Mouse (Mus musculus): ENCODE measurements around the gene Hmgcr. TPM values are rescaled to one million over a fixed set of nuclear protein-coding genes. Genes with fewer than 3 reads are reported as not detected.
"Not testable (repeated sequence)": the region's sequence is repeated elsewhere in the genome, so short reads cannot be mapped to it uniquely, and the experiment has no call there.

The Hmgcr gene
- polyA plus RNA-seq, 1 experiment from 2014 or later, result 101 TPM

- H3K4me2 ChIP-seq (replicated peaks; ENCODE audit: low read depth, low read length), result no peak overlapping the region
Observed at GRCm38 (mm10) chr13:96675756-96676155, 5.0 kb upstream of the Hmgcr start.

DNA sequence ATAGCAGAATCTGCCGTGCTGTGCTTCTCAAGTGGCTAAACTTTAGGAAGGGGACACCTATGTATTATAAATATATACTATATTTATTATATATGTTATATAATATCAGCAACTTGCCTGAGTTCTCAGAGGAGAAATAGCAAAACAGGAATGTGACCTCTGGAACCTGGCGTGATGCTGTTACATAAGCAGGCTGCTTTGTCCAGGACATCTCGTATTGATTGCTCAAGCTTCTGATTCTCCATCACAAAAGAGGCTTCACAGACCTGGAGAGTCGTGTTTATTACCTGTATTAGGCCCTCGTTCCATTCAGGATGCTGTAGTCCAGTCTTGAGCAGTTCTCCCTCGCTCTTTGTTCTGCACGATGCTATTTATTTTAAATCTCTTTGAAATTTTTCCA, 3.1 kb upstream of the Hmgcr start:
- H3K9me3 ChIP-seq (ENCODE audit: control insufficient read depth, low read depth, low read length), result no peaks in the 10 kb centered on the region
- H3K36me3 ChIP-seq (ENCODE audit: control insufficient read depth, insufficient read depth, low read length), result no peaks in the 10 kb centered on the region
- WGBS, result 75% methylated on average over 7 of the region's 7 CpGs
- no peak for ATAC-seq (ENCODE audit: insufficient number of reproducible peaks, insufficient read depth, low FRiP score, low read depth)
- H3K4me2 ChIP-seq (replicated peaks; ENCODE audit: low read depth, low read length), result no peak overlapping the region
- no peak overlapping the region for H3K27ac ChIP-seq (ENCODE audit: low read length)
- no peak overlapping the region for H3K4me3 ChIP-seq (ENCODE audit: low read depth, low read length)
- peaks cover 11% of the 10 kb centered on the region for H3K4me1 ChIP-seq (ENCODE audit: control insufficient read depth, insufficient read depth, low read length)
- no peak overlapping the region for H3K9ac ChIP-seq (replicated peaks; ENCODE audit: low read depth, low read length)
- H3K27me3 ChIP-seq (ENCODE audit: control insufficient read depth, insufficient read depth, low read length), result no peaks in the 10 kb centered on the region

More at GRCm38 (mm10) chr13:96675756-96676155, 5.0 kb upstream of the Hmgcr start:
- no peaks in the 10 kb centered on the region for H3K9me3 ChIP-seq (ENCODE audit: control insufficient read depth, low read depth, low read length)
- no peak overlapping the region for H3K4me3 ChIP-seq (ENCODE audit: low read depth, low read length)
- H3K4me1 ChIP-seq (ENCODE audit: control insufficient read depth, insufficient read depth, low read length), result peaks cover 3% of the 10 kb centered on the region; the same call in 1 of the 2 replicates
- no peaks in the 10 kb centered on the region for H3K27me3 ChIP-seq (ENCODE audit: control insufficient read depth, insufficient read depth, low read length)
- no peaks in the 10 kb centered on the region for H3K36me3 ChIP-seq (ENCODE audit: control insufficient read depth, insufficient read depth, low read length)
- 81% methylated on average over 6 of the region's 6 CpGs for WGBS
- ATAC-seq (ENCODE audit: insufficient number of reproducible peaks, insufficient read depth, low FRiP score, low read depth), result no peak
- H3K27ac ChIP-seq (ENCODE audit: low read length), result no peak overlapping the region
- no peak overlapping the region for H3K9ac ChIP-seq (replicated peaks; ENCODE audit: low read depth, low read length)

DNA sequence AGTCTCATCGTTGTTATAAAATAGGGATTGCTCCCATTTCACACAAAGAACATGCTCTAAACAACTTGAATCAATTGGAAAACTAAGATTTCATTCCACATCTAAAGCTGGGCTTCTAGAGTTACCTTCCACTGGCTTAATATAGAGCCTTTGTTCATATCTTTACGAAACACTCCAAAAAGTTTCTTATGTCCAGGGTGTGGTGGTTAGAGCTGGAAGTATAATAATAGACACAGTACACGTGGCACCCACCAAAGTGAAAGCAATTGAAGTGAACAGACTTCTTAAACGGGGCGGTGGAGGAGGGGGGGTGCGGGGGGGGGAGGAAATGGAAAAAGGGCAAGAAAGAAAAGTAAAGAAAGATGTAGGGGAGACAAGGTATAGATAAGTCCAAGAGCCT, 1.5 kb upstream of the Hmgcr start:
- 75% methylated on average over 6 of the region's 6 CpGs for WGBS
- ATAC-seq (ENCODE audit: insufficient number of reproducible peaks, insufficient read depth, low FRiP score, low read depth), result no peak
- Histone ChIP-seq H3K36me3 (ENCODE audit: control insufficient read depth, insufficient read depth, low read length) (0 out of 2 replicates have a peak, but pooled peaks cover 3% of the 10 kb centered on the region), H3K9ac (replicated peaks; ENCODE audit: low read depth, low read length) (no peak overlapping the region), H3K27me3 (ENCODE audit: control insufficient read depth, insufficient read depth, low read length) (no peaks in the 10 kb centered on the region), H3K9me3 (ENCODE audit: control insufficient read depth, low read depth, low read length) (no peaks in the 10 kb centered on the region), H3K4me1 (ENCODE audit: control insufficient read depth, insufficient read depth, low read length) (peaks cover 25% of the 10 kb centered on the region), H3K4me2 (replicated peaks; ENCODE audit: low read depth, low read length) (no peak overlapping the region), H3K27ac (ENCODE audit: low read length) (no peak overlapping the region), H3K4me3 (ENCODE audit: low read depth, low read length) (no peak overlapping the region)

- Histone ChIP-seq H3K4me2 (replicated peaks; ENCODE audit: low read depth, low read length) (no peak overlapping the region), H3K4me1 (ENCODE audit: control insufficient read depth, insufficient read depth, low read length) (peaks cover 28% of the 10 kb centered on the region), H3K9me3 (ENCODE audit: control insufficient read depth, low read depth, low read length) (no peaks in the 10 kb centered on the region), H3K4me3 (ENCODE audit: low read depth, low read length) (no peak overlapping the region), H3K36me3 (ENCODE audit: control insufficient read depth, insufficient read depth, low read length) (0 out of 2 replicates have a peak, but pooled peaks cover 3% of the 10 kb centered on the region), H3K9ac (replicated peaks; ENCODE audit: low read depth, low read length) (no peak overlapping the region), H3K27ac (ENCODE audit: low read length) (no peak overlapping the region), H3K27me3 (ENCODE audit: control insufficient read depth, insufficient read depth, low read length) (no peaks in the 10 kb centered on the region)
- 94% methylated on average over 5 of the region's 5 CpGs for WGBS
- no peak for ATAC-seq (ENCODE audit: insufficient number of reproducible peaks, insufficient read depth, low FRiP score, low read depth)
Observed at GRCm38 (mm10) chr13:96671906-96672234, 1.1 kb upstream of the Hmgcr start.

DNA sequence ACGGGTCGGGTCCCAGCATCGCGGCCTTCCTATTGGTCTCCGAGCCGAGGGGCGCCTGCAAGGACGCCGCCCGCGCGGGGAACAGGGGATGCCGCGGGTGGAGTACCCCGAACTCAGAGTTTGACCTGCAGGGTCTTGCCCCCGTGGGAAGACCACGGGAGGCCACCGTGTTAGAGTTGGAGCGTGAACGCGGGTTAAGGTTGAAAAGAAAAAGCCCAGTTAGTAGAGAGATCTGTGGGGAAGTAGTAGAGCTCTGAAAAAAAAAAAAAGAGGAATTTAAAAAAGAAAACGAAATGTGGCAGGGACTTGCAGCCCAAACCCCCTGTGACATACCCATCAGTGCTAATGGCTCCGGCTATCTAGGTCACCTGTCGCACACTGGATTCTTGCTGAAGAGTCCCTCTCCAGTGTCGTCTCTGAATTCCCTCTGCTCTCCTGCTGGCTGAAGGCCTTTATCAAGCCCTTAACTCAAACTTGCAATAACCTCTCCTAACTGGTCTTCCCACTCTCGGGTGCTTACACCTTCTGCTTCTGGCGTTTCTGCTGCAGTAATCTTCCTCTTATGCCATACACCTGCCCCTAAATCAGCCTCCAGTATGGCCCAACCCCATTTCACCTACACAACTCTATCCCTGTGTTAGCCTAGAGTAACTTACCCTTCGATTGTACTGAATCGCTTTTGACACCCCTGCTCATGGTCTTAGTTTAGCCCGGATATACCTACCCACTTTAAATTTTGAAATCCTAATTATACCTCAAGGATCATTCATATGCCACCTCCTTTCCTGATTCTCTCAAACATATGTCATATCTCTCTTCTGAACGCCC, 556 bp upstream of the Hmgcr start:
- Histone ChIP-seq H3K36me3 (ENCODE audit: control insufficient read depth, insufficient read depth, low read length) (0 out of 2 replicates have a peak, but pooled peaks cover 3% of the 10 kb centered on the region), H3K27ac (ENCODE audit: low read length) (peak overlapping the region; percentile 71), H3K4me2 (replicated peaks; ENCODE audit: low read depth, low read length) (peak overlapping the region; percentile 33), H3K4me3 (ENCODE audit: low read depth, low read length) (peak overlapping the region; percentile 99), H3K27me3 (ENCODE audit: control insufficient read depth, insufficient read depth, low read length) (no peaks in the 10 kb centered on the region), H3K9ac (replicated peaks; ENCODE audit: low read depth, low read length) (0 out of 2 replicates have a peak overlapping the region, but pooled peaks have one; percentile 28), H3K4me1 (ENCODE audit: control insufficient read depth, insufficient read depth, low read length) (peaks cover 28% of the 10 kb centered on the region), H3K9me3 (ENCODE audit: control insufficient read depth, low read depth, low read length) (no peaks in the 10 kb centered on the region)
- no peak for ATAC-seq (ENCODE audit: insufficient number of reproducible peaks, insufficient read depth, low FRiP score, low read depth)
- 12% methylated on average over 31 of the region's 31 CpGs for WGBS

DNA sequence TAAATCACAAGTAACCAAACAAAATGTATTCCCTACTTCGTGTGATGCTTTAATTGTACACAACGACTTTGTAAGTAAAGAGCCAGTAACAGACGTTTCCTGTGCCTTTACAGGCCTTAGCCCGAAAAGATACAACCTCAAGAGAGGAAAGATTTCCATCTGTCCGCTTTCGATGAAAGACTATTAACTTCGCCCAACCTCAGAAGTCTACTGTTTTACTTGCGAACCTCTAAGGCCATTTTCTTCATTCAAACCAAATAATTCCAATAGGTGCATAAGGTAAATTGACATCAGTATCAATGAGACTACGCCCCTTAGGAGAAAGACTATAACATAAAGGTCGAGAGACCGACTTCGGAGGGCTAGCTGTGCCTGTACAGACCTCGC, 724 bp downstream of the Hmgcr start:
- no peak for ATAC-seq (ENCODE audit: insufficient number of reproducible peaks, insufficient read depth, low FRiP score, low read depth)
- WGBS, result 3% methylated on average over 13 of the region's 13 CpGs
- no peaks in the 10 kb centered on the region for H3K9me3 ChIP-seq (ENCODE audit: control insufficient read depth, low read depth, low read length)

DNA sequence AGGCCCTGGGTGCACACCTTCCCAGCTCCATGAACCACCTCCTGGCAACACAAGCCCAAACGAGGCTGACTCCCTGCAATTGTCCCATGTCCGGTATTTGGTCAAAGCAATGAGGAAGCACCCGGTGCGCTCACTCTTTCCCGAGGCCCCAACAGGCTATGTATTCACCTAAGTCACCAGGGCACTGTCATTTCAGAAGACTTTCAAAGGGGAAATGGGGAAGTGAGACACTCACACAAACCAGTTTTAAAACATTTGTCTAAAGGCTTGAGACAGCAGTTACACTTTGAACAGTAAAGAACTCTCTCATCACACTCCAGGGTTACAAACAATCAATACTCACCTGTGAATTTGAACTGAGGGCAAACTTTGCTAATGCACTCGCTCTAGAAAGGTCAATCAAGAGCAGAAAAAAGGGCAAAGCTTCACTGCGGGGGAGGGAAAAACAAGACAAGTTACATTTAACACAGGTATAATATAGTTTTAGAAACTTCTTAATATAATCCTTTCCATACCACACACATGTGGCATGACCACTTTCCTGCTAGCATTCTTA, 6.2 kb downstream of the Hmgcr start:
- ATAC-seq (ENCODE audit: insufficient number of reproducible peaks, insufficient read depth, low FRiP score, low read depth), result no peak
- H3K36me3 ChIP-seq (ENCODE audit: control insufficient read depth, insufficient read depth, low read length), result peaks cover 61% of the 10 kb centered on the region

More for the DNA sequence above, 724 bp downstream of the Hmgcr start:
- Histone ChIP-seq H3K36me3 (ENCODE audit: control insufficient read depth, insufficient read depth, low read length) (peaks cover 15% of the 10 kb centered on the region), H3K4me1 (ENCODE audit: control insufficient read depth, insufficient read depth, low read length) (peaks cover 28% of the 10 kb centered on the region), H3K4me3 (ENCODE audit: low read depth, low read length) (peak overlapping the region; percentile 99), H3K4me2 (replicated peaks; ENCODE audit: low read depth, low read length) (peak overlapping the region; percentile 69), H3K9ac (replicated peaks; ENCODE audit: low read depth, low read length) (peak overlapping the region; percentile 85), H3K27ac (ENCODE audit: low read length) (peak overlapping the region; percentile 84), H3K27me3 (ENCODE audit: control insufficient read depth, insufficient read depth, low read length) (no peaks in the 10 kb centered on the region)

GRCm38 (mm10) chr13:96663120-96663519, 7.6 kb downstream of the Hmgcr start:
- H3K4me2 ChIP-seq (replicated peaks; ENCODE audit: low read depth, low read length); H3K27ac ChIP-seq (ENCODE audit: low read length); H3K9me3 ChIP-seq (ENCODE audit: control insufficient read depth, low read depth, low read length); H3K9ac ChIP-seq (replicated peaks; ENCODE audit: low read depth, low read length); ATAC-seq (ENCODE audit: insufficient number of reproducible peaks, insufficient read depth, low FRiP score, low read depth); H3K4me3 ChIP-seq (ENCODE audit: low read depth, low read length); H3K27me3 ChIP-seq (ENCODE audit: control insufficient read depth, insufficient read depth, low read length): not testable (repeated sequence)
- Histone ChIP-seq H3K4me1 (ENCODE audit: control insufficient read depth, insufficient read depth, low read length) (peaks cover 10% of the 10 kb centered on the region), H3K36me3 (ENCODE audit: control insufficient read depth, insufficient read depth, low read length) (peaks cover 74% of the 10 kb centered on the region)
- WGBS, result 91% methylated on average over 4 of the region's 4 CpGs

More for the DNA sequence above, 6.2 kb downstream of the Hmgcr start:
- Histone ChIP-seq H3K9ac (replicated peaks; ENCODE audit: low read depth, low read length) (no peak overlapping the region), H3K27ac (ENCODE audit: low read length) (no peak overlapping the region), H3K4me2 (replicated peaks; ENCODE audit: low read depth, low read length) (no peak overlapping the region), H3K4me3 (ENCODE audit: low read depth, low read length) (no peak overlapping the region), H3K4me1 (ENCODE audit: control insufficient read depth, insufficient read depth, low read length) (peaks cover 24% of the 10 kb centered on the region), H3K9me3 (ENCODE audit: control insufficient read depth, low read depth, low read length) (no peaks in the 10 kb centered on the region), H3K27me3 (ENCODE audit: control insufficient read depth, insufficient read depth, low read length) (no peaks in the 10 kb centered on the region)
- WGBS, result 80% methylated on average over 7 of the region's 7 CpGs

All from stomach, embryonic 14.5 days (tissue).